Mouse (Mus musculus) heart, embryonic 10.5 days (tissue): ENCODE measurements around the gene Il10rb. TPM values are rescaled to one million over a fixed set of nuclear protein-coding genes. Genes with fewer than 3 reads are reported as not detected.

Experiments
- DNase-seq: peaks from one replicate; pipeline ENCODE4 v3.0.0-alpha.2; 2017; ENCODE audit warnings: low spot score
- H3K27ac ChIP-seq: fragments of 300-500 bp; sonication (generic); 2 replicates; pipeline ENCODE4 v1.5.1; 2016; ENCODE audit warnings: mild to moderate bottlenecking
- H3K27me3 ChIP-seq: fragments of 300-500 bp; sonication (generic); 2 replicates; pipeline ENCODE4 v1.6.1; 2016; ENCODE audit warnings: mild to moderate bottlenecking; ENCODE audit not compliant: poor library complexity, insufficient read depth, severe bottlenecking
- H3K36me3 ChIP-seq: fragments of 300-500 bp; sonication (generic); 2 replicates; pipeline ENCODE4 v1.6.1; 2016; ENCODE audit warnings: mild to moderate bottlenecking, moderate library complexity
- H3K4me1 ChIP-seq: fragments of 300-500 bp; sonication (generic); 2 replicates; pipeline ENCODE4 v1.6.1; 2016; ENCODE audit warnings: mild to moderate bottlenecking
- H3K4me3 ChIP-seq: fragments of 300-500 bp; sonication (generic); 2 replicates; pipeline ENCODE4 v1.5.1; 2016; ENCODE audit warnings: mild to moderate bottlenecking, moderate library complexity
- H3K9me3 ChIP-seq: fragments of 300-500 bp; sonication (generic); 2 replicates; pipeline ENCODE4 v1.6.1; 2016; ENCODE audit warnings: mild to moderate bottlenecking, moderate library complexity
- WGBS: fragments of 180-500 bp; shearing (Covaris S2); methylation state at CpG from one replicate; pipeline ENCODE4 v1.1.7; 2016; 5-methylcytosine and 5-hydroxymethylcytosine counted together
- polyA plus RNA-seq: library from polyadenylated mRNA; unstranded; fragments of >200 nt; fragmentation: Nextera tagmentation; extraction: Ambion mirVana; gene quantifications from 2 replicates; pipeline ENCODE4 v1.2.1, GENCODE M21; 2016

Il10rb gene
- 29.6 and 37.0 TPM in 2 replicates for polyA plus RNA-seq

DNA sequence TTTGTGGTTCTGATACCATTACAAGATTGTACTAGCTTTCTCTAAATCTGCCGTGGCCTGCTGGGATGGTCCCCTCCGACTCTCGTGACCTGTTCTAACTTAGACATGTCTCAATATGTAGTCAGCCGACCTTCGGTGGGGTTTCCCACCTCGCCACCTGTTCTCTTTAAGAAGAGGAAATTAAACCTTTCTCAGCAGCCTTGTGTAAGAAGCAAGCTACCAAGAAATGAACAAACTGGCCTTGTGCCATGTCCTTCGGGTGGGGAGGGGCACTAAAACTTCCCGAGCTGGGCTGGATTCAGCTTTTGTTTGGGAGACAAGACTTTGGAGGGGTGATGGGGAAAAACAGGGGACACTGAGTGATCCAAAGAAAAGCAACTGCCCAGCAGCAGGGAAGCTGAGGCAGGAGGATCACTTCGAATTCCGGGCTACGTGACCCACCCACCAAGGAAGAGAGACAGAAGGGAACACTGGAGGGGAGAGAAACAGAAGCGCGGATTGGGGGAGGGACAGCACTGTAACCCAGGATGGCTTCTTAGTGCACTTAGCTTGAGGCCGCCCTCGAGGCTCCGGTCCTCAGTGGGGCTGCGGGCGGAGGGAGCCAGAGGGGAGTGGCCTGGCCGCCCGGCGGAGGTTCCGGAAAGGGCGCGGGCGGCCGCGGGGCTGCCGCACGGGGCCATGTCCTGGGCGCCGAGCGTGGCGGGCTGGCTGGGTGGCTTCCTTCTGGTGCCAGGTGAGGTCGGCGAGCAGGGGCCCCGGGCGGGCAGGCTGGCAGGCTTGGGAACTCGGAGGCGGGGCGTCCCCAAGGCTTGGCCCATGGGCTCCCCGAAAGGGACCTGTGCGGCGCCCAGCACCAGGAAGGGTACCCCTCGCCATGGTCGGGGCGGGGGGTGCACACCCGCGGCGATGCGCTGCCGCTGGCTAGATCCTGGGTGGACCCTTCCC, at the start of gene Il10rb:
TSS of gene Il10rb (plus strand) at position 525 of the 945 bp plus-strand sequence.
- Histone ChIP-seq H3K4me3 (peak within 1 kb of the TSS; percentile 94), H3K4me1 (peaks cover 34% of the 10 kb centered on the region), H3K36me3 (peaks cover 31% of the 10 kb centered on the region), H3K27ac (peak within 1 kb of the TSS; percentile 96), H3K27me3 (no peaks in the 10 kb centered on the region), H3K9me3 (no peaks in the 10 kb centered on the region)
- DNase-seq, result peak; percentile 85
- WGBS, result 6% methylated on average over 51 of the region's 51 CpGs

DNA sequence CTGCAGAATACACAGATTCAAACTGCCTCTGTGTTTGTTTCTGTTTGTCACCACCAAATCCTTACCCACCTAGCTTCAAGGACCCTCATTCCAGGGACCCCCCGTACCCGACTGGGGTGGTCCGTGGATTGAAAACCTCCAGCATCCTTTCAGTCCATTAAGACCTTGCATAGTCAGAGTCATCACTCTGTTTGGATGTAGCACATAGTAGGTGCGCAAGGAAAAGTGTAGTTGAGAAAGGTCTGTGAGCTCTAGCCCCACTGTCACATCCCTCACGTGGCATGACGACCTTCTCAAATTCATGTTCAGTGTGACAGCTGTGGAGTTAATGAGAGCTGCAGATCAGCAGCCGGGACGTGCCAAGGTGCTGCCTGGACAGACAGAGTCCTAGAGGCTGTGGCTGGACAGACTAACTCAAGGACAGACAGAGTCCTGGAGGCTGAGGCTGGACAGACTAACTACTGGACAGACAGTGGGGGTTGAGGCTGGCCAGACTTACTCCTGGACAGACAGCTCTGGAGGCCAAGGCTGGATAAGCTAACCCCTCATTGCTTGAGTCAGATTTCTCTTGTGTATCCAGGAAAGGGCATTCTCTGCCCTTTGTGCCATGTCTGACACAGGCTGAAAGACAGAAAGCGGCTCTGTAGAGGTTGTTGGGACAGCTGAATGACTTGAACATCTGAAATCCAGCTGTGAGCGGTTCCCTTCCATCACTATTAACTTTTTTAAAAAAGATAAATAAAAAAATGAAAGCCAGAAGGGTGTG, 49.0 kb upstream of the Il10rb start:
- H3K27ac ChIP-seq, result no peak overlapping the region
- H3K36me3 ChIP-seq, result no peaks in the 10 kb centered on the region
- H3K4me3 ChIP-seq, result no peak overlapping the region
- no peaks in the 10 kb centered on the region for H3K9me3 ChIP-seq
- DNase-seq, result no peak
- 76% methylated on average over 10 of the region's 10 CpGs for WGBS
- H3K27me3 ChIP-seq, result peaks cover 24% of the 10 kb centered on the region; the same call in 1 of the 2 replicates
- H3K4me1 ChIP-seq, result peaks cover under 1% of the 10 kb centered on the region; the same call in 1 of the 2 replicates

DNA sequence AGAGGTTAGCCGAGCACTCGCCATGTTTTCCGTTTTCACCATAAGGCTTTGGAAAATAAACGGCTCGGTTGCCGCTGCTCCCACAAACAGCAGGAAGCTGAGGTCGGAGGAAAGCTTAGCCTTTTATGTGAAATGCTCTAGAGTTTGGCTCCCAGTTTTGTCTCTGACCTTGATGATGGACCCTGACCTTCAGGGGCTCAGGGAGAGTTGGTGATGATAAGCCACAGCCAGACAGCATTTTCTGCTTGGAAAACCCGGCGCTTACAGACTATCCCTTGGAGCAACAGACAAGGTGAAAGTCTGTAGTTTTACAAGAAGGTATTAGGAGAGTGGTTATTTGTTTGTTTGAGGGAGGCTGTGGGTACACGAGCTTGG, 48.5 kb upstream of the Il10rb start:
- DNase-seq, result no peak

DNA sequence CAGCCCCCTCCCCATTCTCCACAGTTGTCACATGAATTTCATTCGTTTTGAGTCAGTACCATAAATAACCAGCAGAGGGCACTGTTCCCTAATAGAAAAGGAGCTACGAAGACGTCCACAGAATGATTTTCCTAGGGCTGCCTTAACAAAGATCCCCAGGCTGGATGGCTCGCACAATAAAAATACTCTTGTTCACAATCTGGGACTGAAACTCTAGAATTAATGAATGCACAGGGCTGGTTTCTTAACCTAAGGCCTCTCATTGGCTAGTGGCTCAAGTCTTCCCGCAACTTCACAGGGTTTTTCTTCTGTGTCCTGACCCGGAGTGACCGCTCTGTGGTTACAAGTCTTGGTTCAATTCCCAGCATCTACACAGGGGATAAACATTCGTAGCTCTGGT, 47.4 kb upstream of the Il10rb start:
- Histone ChIP-seq H3K36me3 (no peaks in the 10 kb centered on the region), H3K4me3 (no peak overlapping the region), H3K27ac (no peak overlapping the region), H3K4me1 (peaks cover 15% of the 10 kb centered on the region), H3K27me3 (peaks cover 13% of the 10 kb centered on the region; the same call in 1 of the 2 replicates), H3K9me3 (no peaks in the 10 kb centered on the region)
- WGBS, result 47% methylated on average over 8 of the region's 8 CpGs
- no peak for DNase-seq

More for the DNA sequence above, 48.5 kb upstream of the Il10rb start:
- Histone ChIP-seq H3K27ac (no peak overlapping the region), H3K4me1 (peaks cover 7% of the 10 kb centered on the region; the same call in 1 of the 2 replicates), H3K9me3 (no peaks in the 10 kb centered on the region), H3K4me3 (no peak overlapping the region), H3K36me3 (no peaks in the 10 kb centered on the region), H3K27me3 (peaks cover 23% of the 10 kb centered on the region; the same call in 1 of the 2 replicates)
- 49% methylated on average over 10 of the region's 10 CpGs for WGBS

DNA sequence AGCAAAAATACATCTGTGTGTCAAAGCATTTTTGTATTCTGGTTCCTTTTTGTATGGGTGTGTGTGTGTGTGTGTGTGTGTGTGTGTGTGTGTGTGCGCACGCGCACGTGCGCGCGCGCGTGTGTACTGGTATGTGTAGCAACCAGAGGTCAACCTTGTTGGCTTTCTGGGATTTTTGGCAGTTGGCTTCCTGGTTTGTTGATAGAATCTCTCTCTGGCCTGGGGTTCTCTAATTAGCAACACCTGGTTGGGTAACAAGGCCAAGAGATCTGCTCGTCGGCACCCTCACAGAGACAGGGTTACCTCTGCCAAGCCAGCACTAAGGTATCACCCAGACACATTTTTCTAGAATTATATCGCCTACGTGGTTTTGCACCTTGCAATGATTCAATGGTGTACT, 46.4 kb upstream of the Il10rb start:
- Histone ChIP-seq H3K9me3 (no peaks in the 10 kb centered on the region), H3K27me3 (0 out of 2 replicates have a peak, but pooled peaks cover 5% of the 10 kb centered on the region), H3K4me3 (no peak overlapping the region), H3K36me3 (no peaks in the 10 kb centered on the region), H3K27ac (no peak overlapping the region), H3K4me1 (peaks cover 18% of the 10 kb centered on the region)
- no peak for DNase-seq
- 93% methylated on average over 13 of the region's 13 CpGs for WGBS

DNA sequence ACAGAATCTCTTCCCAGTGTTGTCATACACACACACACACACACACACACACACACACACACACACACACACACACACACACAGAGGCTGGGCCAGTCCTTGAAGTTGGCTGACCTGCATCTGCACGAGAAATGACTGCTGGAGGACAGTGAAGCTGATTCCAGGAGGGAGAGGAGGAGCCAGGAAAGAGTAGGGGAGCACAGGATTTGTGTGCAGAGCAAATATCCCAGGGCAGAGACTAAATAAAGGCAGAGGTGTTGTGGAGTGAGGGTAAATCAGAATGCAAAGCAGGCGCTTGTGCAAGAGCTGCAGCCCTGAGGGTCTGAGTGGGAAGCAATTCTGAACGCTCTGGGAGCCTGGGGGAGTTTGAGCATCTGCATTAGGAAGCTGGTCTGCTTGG, 45.8 kb upstream of the Il10rb start:
- no peaks in the 10 kb centered on the region for H3K36me3 ChIP-seq
- WGBS, result 67% methylated on average over 3 of the region's 3 CpGs
- H3K4me3 ChIP-seq, result no peak overlapping the region
- no peak overlapping the region for H3K27ac ChIP-seq
- DNase-seq, result no peak
- peaks cover 18% of the 10 kb centered on the region for H3K4me1 ChIP-seq
- no peaks in the 10 kb centered on the region for H3K27me3 ChIP-seq
- H3K9me3 ChIP-seq, result no peaks in the 10 kb centered on the region

DNA sequence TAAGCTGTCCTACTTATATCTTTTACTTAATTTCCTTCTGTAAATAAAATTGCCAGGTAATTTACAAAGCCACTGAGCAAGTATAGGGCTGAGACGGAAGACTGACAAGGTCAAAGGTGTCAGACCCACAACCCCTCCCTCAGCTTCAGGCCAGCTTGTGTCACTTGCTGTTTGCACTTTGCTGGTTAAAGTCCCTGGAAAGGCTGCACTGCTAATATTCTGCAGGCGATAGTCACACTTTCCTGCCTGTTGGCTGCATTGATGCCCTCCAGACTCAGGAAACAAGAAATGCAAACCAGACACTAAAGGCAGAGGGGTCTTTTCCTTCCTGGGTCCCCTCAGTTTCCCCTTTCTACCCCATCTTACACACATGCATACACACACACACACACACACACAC, 44.0 kb upstream of the Il10rb start:
- H3K4me1 ChIP-seq, result peaks cover 18% of the 10 kb centered on the region
- 50% methylated on average over 2 of the region's 2 CpGs for WGBS
- H3K4me3 ChIP-seq, result no peak overlapping the region
- no peaks in the 10 kb centered on the region for H3K9me3 ChIP-seq
- DNase-seq, result no peak
- H3K27ac ChIP-seq, result peak overlapping the region; percentile 30; the same call in 1 of the 2 replicates
- no peaks in the 10 kb centered on the region for H3K27me3 ChIP-seq
- no peaks in the 10 kb centered on the region for H3K36me3 ChIP-seq

DNA sequence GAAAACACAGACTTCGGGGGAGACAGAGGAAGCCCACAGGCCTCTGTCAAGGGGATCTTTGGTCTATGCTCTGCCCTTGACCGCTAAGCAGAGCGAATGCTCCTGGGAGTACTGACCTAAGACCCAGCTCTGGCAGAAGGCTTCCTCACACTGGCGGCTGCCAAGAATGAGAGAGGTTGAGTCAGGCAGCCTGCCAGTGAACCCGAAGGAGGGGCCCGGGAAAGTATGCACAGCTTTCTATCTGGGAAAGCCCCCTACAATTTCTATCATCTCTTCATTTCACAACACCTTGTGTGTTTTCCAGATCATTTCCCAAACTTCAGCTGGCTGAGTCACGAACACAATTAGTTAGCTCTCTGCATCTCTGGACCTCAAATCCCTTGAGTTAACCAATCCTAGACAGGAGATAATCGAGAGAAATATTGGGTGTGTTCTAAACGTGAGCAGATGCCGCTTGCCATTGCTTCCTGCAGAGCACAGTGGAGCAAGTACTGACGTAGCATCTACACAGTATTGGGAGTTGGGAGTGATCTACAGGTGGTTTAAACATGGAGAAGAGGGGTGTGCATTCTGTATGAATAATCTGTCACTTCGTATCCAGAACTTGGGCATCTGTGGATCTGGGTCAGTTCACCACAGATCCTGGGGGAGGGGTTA, 43.2 kb upstream of the Il10rb start:
- Histone ChIP-seq H3K4me3 (no peak overlapping the region), H3K4me1 (peaks cover 18% of the 10 kb centered on the region), H3K27me3 (no peaks in the 10 kb centered on the region), H3K27ac (peak overlapping the region; percentile 30; the same call in 1 of the 2 replicates), H3K36me3 (no peaks in the 10 kb centered on the region), H3K9me3 (no peaks in the 10 kb centered on the region)
- no peak for DNase-seq
- 66% methylated on average over 12 of the region's 12 CpGs for WGBS

DNA sequence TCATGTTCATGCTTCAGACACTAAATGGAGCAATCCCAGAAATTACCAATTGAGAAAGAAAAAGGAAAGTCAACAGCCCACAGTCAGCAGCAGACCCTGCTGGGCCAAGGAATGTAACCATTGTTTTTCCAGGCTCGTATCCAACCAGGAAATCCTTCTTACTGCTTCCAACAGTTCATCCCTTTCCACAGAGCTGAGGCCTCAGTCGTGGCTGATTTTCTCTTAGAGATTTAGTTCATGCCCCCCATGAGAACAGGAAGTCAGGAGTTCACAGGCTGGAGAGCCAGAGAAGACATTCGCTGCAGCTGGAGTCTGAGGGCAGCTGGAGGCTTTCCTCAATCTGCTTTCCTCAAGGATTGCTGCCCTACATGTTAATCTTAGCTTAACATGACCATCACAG, 42.5 kb upstream of the Il10rb start:
- Histone ChIP-seq H3K27me3 (no peaks in the 10 kb centered on the region), H3K4me3 (no peak overlapping the region), H3K36me3 (no peaks in the 10 kb centered on the region), H3K4me1 (peaks cover 18% of the 10 kb centered on the region), H3K27ac (peak overlapping the region; percentile 13; the same call in 1 of the 2 replicates), H3K9me3 (no peaks in the 10 kb centered on the region)
- WGBS, result 30% methylated on average over 3 of the region's 3 CpGs
- DNase-seq, result no peak

DNA sequence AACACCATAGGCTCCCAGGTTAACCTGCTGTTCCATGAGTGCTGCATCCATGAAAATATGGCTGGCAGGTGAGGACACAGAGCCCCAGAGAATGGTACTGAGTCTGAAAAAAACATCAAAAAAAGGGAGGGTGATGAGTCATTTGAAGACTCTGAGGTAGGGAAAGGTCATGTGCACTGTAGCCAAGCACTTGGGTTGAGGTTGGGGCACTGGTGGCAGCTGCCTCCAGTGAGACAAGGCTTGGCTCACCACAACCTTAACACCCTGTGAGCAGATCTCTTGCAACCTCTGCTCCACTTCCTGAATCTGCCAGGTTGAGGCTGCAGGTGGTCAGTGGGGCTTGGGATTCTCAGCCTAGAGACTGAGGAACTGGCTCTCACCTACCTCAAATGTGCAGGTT, 39.4 kb upstream of the Il10rb start:
- Histone ChIP-seq H3K27me3 (no peaks in the 10 kb centered on the region), H3K4me1 (peaks cover 18% of the 10 kb centered on the region)

DNA sequence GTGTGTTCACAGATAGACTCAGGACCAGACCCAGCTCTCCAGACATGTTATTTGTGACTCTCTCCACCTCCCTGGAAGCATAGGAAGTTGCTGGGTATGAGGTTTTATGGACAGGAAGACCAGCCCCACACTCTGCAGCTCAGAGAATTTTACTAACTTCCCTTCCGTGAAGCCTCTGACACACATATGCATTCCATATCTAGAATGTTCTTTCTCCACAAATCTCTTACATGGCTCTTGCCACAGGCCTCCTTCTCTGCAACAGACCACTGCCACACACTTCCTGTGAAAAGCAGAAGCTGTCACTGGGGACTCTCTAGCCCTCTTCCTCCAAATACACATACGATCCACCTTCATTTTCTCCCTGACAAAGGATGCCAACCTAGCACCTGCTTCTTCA, 38.9 kb upstream of the Il10rb start:
- no peak overlapping the region for H3K4me3 ChIP-seq
- H3K4me1 ChIP-seq, result peaks cover 16% of the 10 kb centered on the region
- WGBS, result 73% methylated on average over 2 of the region's 2 CpGs
- H3K9me3 ChIP-seq, result no peaks in the 10 kb centered on the region
- H3K27me3 ChIP-seq, result no peaks in the 10 kb centered on the region
- no peak overlapping the region for H3K27ac ChIP-seq
- DNase-seq, result no peak
- H3K36me3 ChIP-seq, result no peaks in the 10 kb centered on the region

More for the DNA sequence above, 39.4 kb upstream of the Il10rb start:
- no peaks in the 10 kb centered on the region for H3K36me3 ChIP-seq
- no peaks in the 10 kb centered on the region for H3K9me3 ChIP-seq
- H3K27ac ChIP-seq, result no peak overlapping the region
- DNase-seq, result no peak
- H3K4me3 ChIP-seq, result no peak overlapping the region

DNA sequence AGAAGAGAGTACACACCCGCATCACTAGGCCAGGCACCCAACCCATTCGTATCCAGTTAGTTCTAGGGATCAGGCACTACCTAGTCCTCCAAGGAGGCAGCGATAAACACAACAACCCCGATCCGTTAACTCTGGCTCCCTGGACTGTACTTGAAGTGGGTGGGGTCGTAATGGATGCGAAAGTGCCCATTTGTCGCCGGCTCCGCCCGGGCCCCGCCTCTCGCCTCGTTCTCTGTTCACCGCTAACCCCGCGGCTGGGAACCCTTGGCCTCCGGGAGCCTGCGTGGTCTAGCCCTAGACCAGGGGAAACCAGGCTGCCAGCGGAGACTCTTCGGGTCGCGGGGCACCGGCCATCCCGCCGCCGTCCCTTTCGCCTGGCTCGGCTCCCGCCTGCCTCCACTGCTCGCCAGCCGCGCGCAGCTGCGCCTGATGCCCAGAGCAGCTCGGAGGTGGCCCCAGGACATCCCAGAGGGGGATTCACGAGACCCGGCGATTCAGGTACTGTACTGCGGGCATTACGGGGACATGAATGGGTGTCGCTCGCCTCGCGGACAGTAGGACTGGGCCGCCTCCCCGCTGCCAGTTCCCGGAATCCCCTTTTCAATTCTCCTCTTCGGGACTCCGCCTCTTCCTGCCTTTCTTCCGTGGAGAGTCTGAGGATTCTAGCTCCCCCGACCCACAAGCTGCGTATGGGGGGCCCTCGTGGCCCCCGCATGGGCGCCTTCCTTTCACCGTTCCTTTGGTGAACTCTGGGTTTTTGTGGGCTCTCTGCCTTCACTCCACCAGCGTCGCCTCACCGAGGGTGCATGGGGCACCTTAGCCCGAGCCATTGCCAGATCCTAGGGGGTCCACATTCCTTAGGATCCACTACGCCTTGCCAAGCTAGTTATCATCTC, 33.1 kb upstream of the Il10rb start, which contains the start of gene Ifnar2:
TSS of gene Ifnar2 (plus strand) at position 207 of the 896 bp plus-strand sequence.
- H3K36me3 ChIP-seq, result peaks cover 5% of the 10 kb centered on the region

More for the DNA sequence above, 33.1 kb upstream of the Il10rb start, which contains the start of gene Ifnar2:
- Histone ChIP-seq H3K27me3 (no peaks in the 10 kb centered on the region), H3K4me3 (peak within 1 kb of the TSS; percentile 75), H3K27ac (peak within 1 kb of the TSS; percentile 93), H3K4me1 (peaks cover 14% of the 10 kb centered on the region), H3K9me3 (no peaks in the 10 kb centered on the region)
- DNase-seq, result peak; percentile 93
- under 1% methylated on average over 62 of the region's 62 CpGs for WGBS
